Mouse (Mus musculus) forebrain, embryonic 11.5 days (tissue): ENCODE results near the gene Tmem56. TPM values are rescaled to one million over a fixed set of nuclear protein-coding genes. Genes with fewer than 3 reads are reported as not detected.

Experiments
- ATAC-seq: fragments of 200-750 bp; cut with Nextera tagmentation; replicated peaks from 2 replicates; pipeline ENCODE4 v1.8.0; 2017; ENCODE audit warnings: moderate TSS enrichment; ENCODE audit not compliant: low FRiP score
- DNase-seq: peaks from one replicate; pipeline ENCODE4 v3.0.0-alpha.2; 2017; ENCODE audit warnings: low spot score
- H3K27ac ChIP-seq: fragments of 300-500 bp; sonication (generic); 2 replicates; pipeline ENCODE4 v1.5.1; 2014; ENCODE audit warnings: low read depth, low read length
- H3K27me3 ChIP-seq: fragments of 300-500 bp; sonication (generic); 2 replicates; pipeline ENCODE4 v1.6.1; 2014; ENCODE audit warnings: mild to moderate bottlenecking, low read length, mixed read lengths; ENCODE audit not compliant: control insufficient read depth, insufficient read depth
- H3K36me3 ChIP-seq: fragments of 300-500 bp; sonication (generic); 2 replicates; pipeline ENCODE4 v1.6.1; 2014; ENCODE audit warnings: mild to moderate bottlenecking, low read length, moderate library complexity, mixed read lengths; ENCODE audit not compliant: control insufficient read depth, insufficient read depth
- H3K4me1 ChIP-seq: fragments of 300-500 bp; sonication (generic); replicated peaks from 2 replicates; pipeline ENCODE4 v1.6.1; 2014; ENCODE audit warnings: low read length, mixed read lengths; ENCODE audit not compliant: control insufficient read depth, insufficient read depth
- H3K4me2 ChIP-seq: fragments of 300-500 bp; sonication (generic); 2 replicates; pipeline ENCODE4 v1.6.1; 2014; ENCODE audit warnings: low read depth, mild to moderate bottlenecking, low read length, moderate library complexity, mixed read lengths; ENCODE audit not compliant: severe bottlenecking
- H3K4me3 ChIP-seq: fragments of 300-500 bp; sonication (generic); 2 replicates; pipeline ENCODE4 v1.5.1; 2014; ENCODE audit warnings: low read depth, low read length
- H3K9ac ChIP-seq: fragments of 300-500 bp; sonication (generic); 2 replicates; pipeline ENCODE4 v1.6.1; 2014; ENCODE audit warnings: low read length
- H3K9me3 ChIP-seq: fragments of 300-500 bp; sonication (generic); 2 replicates; pipeline ENCODE4 v1.6.1; 2016; ENCODE audit warnings: low read length, mixed read lengths; ENCODE audit not compliant: control insufficient read depth
- WGBS: fragments of 180-500 bp; shearing (Covaris S2); extraction: QIAGEN DNeasy Blood & Tissue Kit; methylation state at CpG from one replicate; pipeline ENCODE4 v1.1.7; 2014; 5-methylcytosine and 5-hydroxymethylcytosine counted together
- polyA plus RNA-seq: library from polyadenylated mRNA; unstranded; fragments of >200 nt; fragmentation: Nextera tagmentation; extraction: Ambion mirVana; gene quantifications from 2 replicates; pipeline ENCODE4 v1.2.1, GENCODE M21; 2014

Tmem56 gene
- 2.1 and 3.1 TPM in 2 replicates for polyA plus RNA-seq

DNA sequence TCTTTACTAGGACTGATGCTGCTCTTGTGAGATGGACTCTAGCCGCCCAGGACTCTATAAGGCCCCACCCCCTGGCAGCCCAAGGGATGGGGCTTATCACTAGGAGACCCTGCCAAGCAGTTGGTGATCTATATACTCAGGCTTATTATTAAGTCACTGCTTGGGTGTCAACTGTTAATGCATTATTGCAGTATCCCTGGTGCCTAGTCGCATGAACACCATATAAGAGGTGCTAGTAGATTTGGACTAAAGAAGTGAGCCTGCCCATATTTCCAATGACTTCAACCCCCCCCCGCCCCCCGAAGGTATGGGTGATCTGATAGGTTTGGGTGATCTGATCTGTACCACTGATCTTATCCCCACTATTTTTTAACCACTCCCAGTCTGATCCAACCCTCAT is at the start of gene Tmem56:
Gene Tmem56 (minus strand): TSS at position 101 of the 400 bp plus-strand sequence.
- ATAC-seq: no peak

DNA sequence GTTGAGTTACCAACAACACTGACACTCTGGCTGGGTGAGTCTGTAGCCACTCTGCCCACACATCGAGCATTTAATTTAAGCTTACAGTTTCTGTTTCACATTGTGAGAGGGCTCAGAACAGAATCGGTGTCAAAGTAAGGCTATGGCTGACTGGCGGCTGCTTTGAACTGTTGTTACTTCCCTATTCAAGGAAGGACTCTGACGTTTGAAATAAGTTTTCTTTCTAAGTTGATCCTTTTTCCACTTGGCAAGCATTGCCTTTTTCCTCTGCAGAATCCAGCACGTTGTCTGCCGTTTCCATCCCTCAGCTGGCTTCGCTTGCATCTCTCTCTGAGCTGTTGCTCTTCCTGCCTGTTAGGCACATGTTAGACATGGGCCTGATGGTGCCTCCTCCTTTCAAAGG is 47.3 kb upstream of the Tmem56 start:
- WGBS: 77% methylated on average over 7 of the region's 7 CpGs
- H3K9ac ChIP-seq: no peak overlapping the region
- no peak overlapping the region for H3K27ac ChIP-seq
- no peaks in the 10 kb centered on the region for H3K9me3 ChIP-seq
- ATAC-seq (no peak), DNase-seq (no peak)
- no peaks in the 10 kb centered on the region for H3K36me3 ChIP-seq
- H3K4me2 ChIP-seq: no peak overlapping the region
- H3K4me1 ChIP-seq: no peaks in the 10 kb centered on the region
- no peak overlapping the region for H3K4me3 ChIP-seq
- no peaks in the 10 kb centered on the region for H3K27me3 ChIP-seq

More for the DNA sequence above, at the start of gene Tmem56:
- H3K27me3 ChIP-seq: no peaks in the 10 kb centered on the region
- H3K27ac ChIP-seq: no peak within 1 kb of the TSS
- no peaks in the 10 kb centered on the region for H3K36me3 ChIP-seq
- no peaks in the 10 kb centered on the region for H3K9me3 ChIP-seq
- no peak within 1 kb of the TSS for H3K4me3 ChIP-seq
- H3K9ac ChIP-seq: no peak within 1 kb of the TSS
- H3K4me2 ChIP-seq: no peak within 1 kb of the TSS
- 81% methylated on average over 4 of the region's 4 CpGs for WGBS
- no peaks in the 10 kb centered on the region for H3K4me1 ChIP-seq
- DNase-seq: no peak

DNA sequence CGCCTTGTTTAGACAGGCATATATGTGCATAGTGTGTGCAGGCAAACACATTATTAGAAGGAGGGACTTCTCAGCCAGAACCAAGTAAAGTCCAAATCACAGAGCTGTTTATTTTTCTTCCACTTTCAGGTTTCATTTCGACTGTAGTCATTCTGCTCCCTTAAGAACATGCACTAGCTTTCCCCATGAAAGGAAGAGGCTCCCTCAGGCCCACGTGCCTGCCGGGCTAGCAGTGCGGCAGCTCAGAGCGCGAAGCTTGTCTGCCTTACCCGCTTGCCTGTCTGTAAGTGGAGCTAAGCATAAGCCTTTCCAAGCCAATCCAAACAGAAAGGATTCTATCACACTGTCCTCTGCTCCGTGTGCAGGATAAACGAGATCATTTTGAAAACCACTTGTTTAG is 46.7 kb upstream of the Tmem56 start:
- H3K9ac ChIP-seq: no peak overlapping the region
- no peak for DNase-seq
- no peak overlapping the region for H3K27ac ChIP-seq
- H3K9me3 ChIP-seq: no peaks in the 10 kb centered on the region
- H3K4me1 ChIP-seq: no peaks in the 10 kb centered on the region
- ATAC-seq: no peak
- H3K4me2 ChIP-seq: no peak overlapping the region
- no peaks in the 10 kb centered on the region for H3K36me3 ChIP-seq
- no peaks in the 10 kb centered on the region for H3K27me3 ChIP-seq
- H3K4me3 ChIP-seq: no peak overlapping the region
- WGBS: 82% methylated on average over 10 of the region's 10 CpGs

DNA sequence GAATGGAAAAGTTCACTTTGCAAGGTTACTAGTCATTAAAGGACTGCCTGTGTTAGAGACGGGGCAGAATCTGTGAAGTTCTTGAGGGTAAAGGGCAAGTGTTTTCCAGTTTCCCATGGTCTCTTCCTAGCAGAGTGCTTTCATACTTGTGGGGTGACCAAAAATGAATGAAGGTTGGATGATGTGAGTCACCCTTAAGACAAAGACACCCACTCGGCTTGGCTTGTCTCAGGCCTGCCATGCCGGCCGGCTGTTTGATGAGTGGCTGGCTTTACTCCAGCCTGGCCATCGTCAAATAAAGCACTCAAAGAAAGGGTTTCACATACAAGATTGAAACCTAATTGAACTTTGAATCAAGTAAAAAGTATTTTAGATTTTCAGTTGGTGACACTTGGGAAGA is 44.5 kb upstream of the Tmem56 start:
- ATAC-seq (no peak), DNase-seq (no peak)
- H3K4me1 ChIP-seq: no peaks in the 10 kb centered on the region
- no peaks in the 10 kb centered on the region for H3K9me3 ChIP-seq
- H3K27ac ChIP-seq: no peak overlapping the region
- H3K9ac ChIP-seq: no peak overlapping the region
- no peak overlapping the region for H3K4me2 ChIP-seq
- H3K4me3 ChIP-seq: no peak overlapping the region
- no peaks in the 10 kb centered on the region for H3K36me3 ChIP-seq
- WGBS: 92% methylated on average over 5 of the region's 5 CpGs
- no peaks in the 10 kb centered on the region for H3K27me3 ChIP-seq

DNA sequence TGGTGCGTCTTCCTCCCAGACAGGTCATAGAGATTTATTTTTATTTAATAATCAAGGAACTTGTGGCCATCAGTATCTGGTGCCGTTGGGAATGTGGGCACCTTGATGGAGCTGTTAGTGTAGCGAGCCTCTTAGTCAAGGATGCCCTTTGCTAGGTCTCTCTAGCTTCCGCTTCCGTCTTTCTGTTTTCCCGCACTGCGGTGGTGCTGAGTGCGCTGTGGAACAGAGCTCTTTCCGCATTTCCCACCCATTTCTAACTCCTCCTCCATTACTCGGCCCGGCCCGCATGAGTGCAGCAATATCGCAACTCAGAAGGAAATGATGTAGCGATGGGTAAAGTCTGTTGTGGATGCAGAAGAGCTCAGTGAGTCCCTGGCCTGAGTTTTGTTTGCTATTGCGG is 40.5 kb upstream of the Tmem56 start:
- Histone ChIP-seq H3K9me3 (no peaks in the 10 kb centered on the region), H3K27ac (no peak overlapping the region), H3K27me3 (no peaks in the 10 kb centered on the region), H3K36me3 (no peaks in the 10 kb centered on the region), H3K9ac (no peak overlapping the region), H3K4me1 (no peaks in the 10 kb centered on the region), H3K4me3 (no peak overlapping the region), H3K4me2 (no peak overlapping the region)
- no peak for DNase-seq
- ATAC-seq: no peak
- WGBS: 94% methylated on average over 15 of the region's 15 CpGs

DNA sequence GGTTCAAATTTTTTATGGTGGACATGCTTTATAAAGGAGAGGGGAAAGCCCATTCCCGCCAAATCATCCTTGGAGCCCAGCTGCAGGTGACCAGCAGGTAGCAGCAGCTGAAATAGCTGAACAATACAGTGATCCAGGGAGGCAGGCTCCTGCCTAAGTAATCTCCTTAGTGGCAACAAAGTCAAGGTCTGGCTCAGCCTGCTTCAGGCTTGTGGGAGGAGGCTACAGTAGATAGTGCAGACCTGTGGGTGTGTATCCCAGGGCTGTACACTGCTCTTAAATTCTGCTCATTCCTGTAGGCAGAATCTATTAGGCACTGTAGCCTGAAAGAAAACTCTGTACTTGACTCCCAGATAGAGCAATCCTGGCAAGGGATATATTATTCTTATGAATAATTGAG is 38.0 kb upstream of the Tmem56 start:
- Histone ChIP-seq H3K4me1 (no peaks in the 10 kb centered on the region), H3K9me3 (no peaks in the 10 kb centered on the region), H3K27me3 (no peaks in the 10 kb centered on the region), H3K4me2 (no peak overlapping the region), H3K36me3 (no peaks in the 10 kb centered on the region), H3K9ac (no peak overlapping the region), H3K4me3 (no peak overlapping the region), H3K27ac (no peak overlapping the region)
- no peak for DNase-seq
- no peak for ATAC-seq
- WGBS: 63% methylated on average over 1 of the region's 1 CpGs

DNA sequence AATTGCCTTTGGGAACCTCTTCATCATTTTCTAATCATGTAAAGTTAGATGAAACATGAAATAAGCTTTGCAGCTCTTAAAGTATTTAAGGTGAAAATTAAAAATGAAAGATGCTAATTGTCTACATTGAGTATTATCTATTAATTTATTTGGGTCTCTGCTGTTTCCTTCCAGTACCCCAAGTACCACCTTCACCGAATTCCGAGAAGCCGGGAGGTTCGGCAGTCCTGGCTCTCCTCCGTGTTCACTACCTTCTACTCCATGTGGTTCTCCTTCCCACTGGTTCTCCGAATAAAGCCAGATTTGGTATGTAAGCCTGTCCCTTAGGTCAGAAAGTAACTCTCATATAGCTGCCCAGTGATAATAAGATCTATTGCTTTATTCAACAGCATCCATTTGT is 37.0 kb upstream of the Tmem56 start:
- Histone ChIP-seq H3K36me3 (no peaks in the 10 kb centered on the region), H3K4me2 (no peak overlapping the region), H3K4me3 (no peak overlapping the region), H3K9ac (no peak overlapping the region), H3K4me1 (no peaks in the 10 kb centered on the region), H3K27ac (no peak overlapping the region), H3K9me3 (no peaks in the 10 kb centered on the region), H3K27me3 (no peaks in the 10 kb centered on the region)
- ATAC-seq (no peak), DNase-seq (no peak)
- WGBS: 94% methylated on average over 6 of the region's 6 CpGs

DNA sequence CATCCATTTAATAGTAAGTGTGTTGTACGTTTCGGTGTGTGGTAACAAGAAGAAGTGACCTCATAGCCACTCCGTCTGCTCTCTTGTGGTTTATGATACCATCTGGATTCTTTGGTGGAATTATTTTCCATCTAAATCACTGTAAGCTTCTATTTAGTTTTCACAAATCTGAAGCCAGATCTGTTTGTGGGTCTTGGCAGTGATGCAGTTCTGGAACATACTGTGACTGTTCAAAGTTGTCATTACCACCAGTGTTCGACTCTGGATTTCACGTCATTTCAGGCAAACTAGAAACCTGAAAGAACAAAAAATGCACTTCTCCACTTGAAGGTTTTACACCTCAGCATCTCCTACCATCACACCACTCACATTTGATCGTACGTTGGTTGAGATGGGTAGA is 32.6 kb upstream of the Tmem56 start:
- ATAC-seq (no peak), DNase-seq (no peak)
- Histone ChIP-seq H3K4me3 (no peak overlapping the region), H3K27ac (no peak overlapping the region), H3K9me3 (no peaks in the 10 kb centered on the region), H3K9ac (no peak overlapping the region), H3K36me3 (no peaks in the 10 kb centered on the region), H3K4me1 (no peaks in the 10 kb centered on the region), H3K4me2 (no peak overlapping the region), H3K27me3 (no peaks in the 10 kb centered on the region)
- 96% methylated on average over 7 of the region's 7 CpGs for WGBS

DNA sequence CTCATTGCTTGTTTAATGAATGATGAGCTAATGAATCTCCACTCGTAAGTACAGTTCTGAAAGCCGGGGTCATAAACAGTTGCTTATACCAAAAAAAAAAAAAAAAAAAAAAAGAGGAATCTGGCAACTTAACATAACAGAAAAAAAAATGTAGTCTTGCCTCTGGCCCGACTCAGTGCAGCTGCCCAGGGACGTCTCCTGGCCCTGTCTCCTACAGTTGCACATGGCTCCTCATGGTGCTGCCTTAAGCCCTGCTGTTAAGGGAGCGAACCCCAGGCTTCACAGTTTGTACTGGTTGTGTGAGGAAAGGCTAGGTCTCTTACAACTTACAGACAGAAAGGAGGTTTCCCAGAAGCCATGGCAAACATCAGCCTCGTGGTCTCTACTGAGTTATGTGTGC is 31.3 kb upstream of the Tmem56 start:
- no peak overlapping the region for H3K27ac ChIP-seq
- H3K27me3 ChIP-seq: no peaks in the 10 kb centered on the region
- H3K4me3 ChIP-seq: no peak overlapping the region
- WGBS: 89% methylated on average over 6 of the region's 6 CpGs
- no peaks in the 10 kb centered on the region for H3K9me3 ChIP-seq
- H3K36me3 ChIP-seq: no peaks in the 10 kb centered on the region
- ATAC-seq (no peak), DNase-seq (no peak)
- no peaks in the 10 kb centered on the region for H3K4me1 ChIP-seq
- no peak overlapping the region for H3K4me2 ChIP-seq
- no peak overlapping the region for H3K9ac ChIP-seq
